Mouse (Mus musculus) midbrain, embryonic 10.5 days (tissue): ENCODE measurements around the gene Btbd2. TPM values are rescaled to one million over a fixed set of nuclear protein-coding genes. Genes with fewer than 3 reads are reported as not detected.

Experiments used
- DNase-seq: peaks from one replicate; pipeline ENCODE4 v3.0.0-alpha.2; 2017; ENCODE audit warnings: low spot score
- H3K27ac ChIP-seq: fragments of 300-500 bp; sonication (generic); replicated peaks from 2 replicates; pipeline ENCODE4 v1.5.1; 2016; ENCODE audit warnings: mild to moderate bottlenecking
- H3K27me3 ChIP-seq: fragments of 300-500 bp; sonication (generic); 2 replicates; pipeline ENCODE4 v1.6.1; 2016; ENCODE audit warnings: low read depth, mild to moderate bottlenecking; ENCODE audit not compliant: poor library complexity, severe bottlenecking
- H3K36me3 ChIP-seq: fragments of 300-500 bp; sonication (generic); 2 replicates; pipeline ENCODE4 v1.6.1; 2016; ENCODE audit warnings: mild to moderate bottlenecking, moderate library complexity
- H3K4me1 ChIP-seq: fragments of 300-500 bp; sonication (generic); 2 replicates; pipeline ENCODE4 v1.6.1; 2016
- H3K4me3 ChIP-seq: fragments of 300-500 bp; sonication (generic); 2 replicates; pipeline ENCODE4 v1.5.1; 2016; ENCODE audit warnings: mild to moderate bottlenecking, moderate library complexity
- H3K9me3 ChIP-seq: fragments of 300-500 bp; sonication (generic); replicated peaks from 2 replicates; pipeline ENCODE4 v1.6.1; 2016; ENCODE audit warnings: mild to moderate bottlenecking
- WGBS: fragments of 180-500 bp; shearing (Covaris S2); methylation state at CpG from one replicate; pipeline ENCODE4 v1.1.7; 2016; 5-methylcytosine and 5-hydroxymethylcytosine counted together
- polyA plus RNA-seq: library from polyadenylated mRNA; unstranded; fragments of >200 nt; fragmentation: Nextera tagmentation; extraction: Ambion mirVana; gene quantifications from 2 replicates; pipeline ENCODE4 v1.2.1, GENCODE M21; 2016

Btbd2 gene
- polyA plus RNA-seq, 1 experiment from 2014 or later, result 70.3 TPM

DNA sequence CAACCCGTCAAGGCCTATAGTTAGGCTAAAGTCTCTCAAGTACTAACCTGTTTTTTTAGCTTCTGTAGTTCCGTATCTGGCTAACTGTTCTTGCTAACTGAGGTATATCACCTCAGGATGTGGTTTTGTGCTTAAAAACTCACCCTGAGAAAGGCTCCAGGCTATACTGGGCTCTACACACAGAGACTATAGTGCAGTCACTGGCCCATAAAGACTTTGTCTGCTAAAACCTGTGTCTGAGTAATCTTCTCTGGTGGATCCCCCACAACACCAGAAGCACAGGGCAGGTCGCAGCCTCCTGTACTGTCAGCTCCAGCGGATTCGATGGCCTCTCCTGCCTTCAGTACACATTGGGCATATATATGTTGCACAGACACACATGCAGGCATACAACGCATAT lies 25.1 kb upstream of the Btbd2 start:
- no peaks in the 10 kb centered on the region for H3K27me3 ChIP-seq
- H3K4me1 ChIP-seq, result peaks cover 34% of the 10 kb centered on the region
- DNase-seq, result no peak
- no peaks in the 10 kb centered on the region for H3K9me3 ChIP-seq
- H3K36me3 ChIP-seq, result peaks cover 41% of the 10 kb centered on the region
- 92% methylated on average over 6 of the region's 6 CpGs for WGBS
- no peak overlapping the region for H3K4me3 ChIP-seq
- H3K27ac ChIP-seq, result no peak overlapping the region

DNA sequence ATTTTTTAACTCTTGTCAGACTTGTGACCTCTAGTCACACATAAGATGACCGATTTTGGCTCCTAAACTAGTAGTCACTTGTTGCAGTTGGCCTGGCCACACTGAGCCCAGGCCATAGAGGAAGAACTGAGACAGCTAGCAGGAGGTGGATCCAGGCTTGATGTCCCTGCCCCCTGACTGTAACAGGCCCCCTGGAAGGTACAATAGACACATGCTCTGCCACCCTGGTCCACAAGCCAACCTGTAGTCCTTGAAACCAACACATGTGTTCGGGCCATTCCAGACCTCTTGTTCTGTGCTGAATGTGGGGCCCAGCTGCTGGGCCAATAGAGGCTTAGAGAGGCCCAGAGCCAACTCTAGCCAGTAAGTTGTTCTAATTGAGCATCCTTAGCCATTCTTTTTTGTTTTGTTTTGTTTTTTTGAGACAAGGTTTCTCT lies 23.4 kb upstream of the Btbd2 start:
- Histone ChIP-seq H3K27ac (no peak overlapping the region), H3K4me3 (no peak overlapping the region), H3K4me1 (peaks cover 41% of the 10 kb centered on the region), H3K27me3 (no peaks in the 10 kb centered on the region), H3K36me3 (peaks cover 23% of the 10 kb centered on the region), H3K9me3 (no peaks in the 10 kb centered on the region)
- 79% methylated on average over 2 of the region's 2 CpGs for WGBS
- no peak for DNase-seq

DNA sequence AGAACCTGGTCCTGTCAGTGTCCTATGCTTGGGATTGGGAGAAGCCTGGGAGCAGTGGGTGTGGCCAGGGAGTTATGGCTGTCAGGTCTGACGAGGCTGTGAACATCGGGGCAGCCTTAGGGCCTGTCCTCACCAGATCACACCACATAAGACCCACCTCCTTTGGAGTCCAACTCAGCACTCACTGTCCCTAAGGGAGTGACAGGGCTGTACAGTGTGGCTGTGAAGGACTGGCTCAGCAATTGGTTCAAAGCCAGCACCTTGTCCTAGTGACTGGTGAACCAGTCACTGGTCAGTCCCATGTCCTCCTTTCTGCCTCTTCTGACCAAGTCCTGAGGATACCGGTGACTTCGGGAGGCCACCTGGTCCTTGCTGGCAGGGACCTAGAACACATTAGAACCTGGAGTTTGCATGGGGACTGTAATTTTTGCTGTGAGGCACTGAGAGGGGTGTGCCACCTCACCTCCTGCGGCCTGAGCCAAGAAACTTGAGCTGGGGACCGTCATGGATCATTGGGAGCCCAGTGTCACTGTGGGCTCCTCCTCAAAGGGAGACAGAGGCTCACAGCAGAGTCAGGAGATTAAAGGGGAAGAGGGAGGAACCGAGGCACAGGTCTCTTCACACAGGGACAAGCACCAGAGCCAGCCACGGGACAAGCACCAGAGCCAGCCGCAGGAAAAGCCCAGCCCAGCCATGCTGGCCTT lies 22.8 kb upstream of the Btbd2 start:
- 65% methylated on average over 9 of the region's 9 CpGs for WGBS
- Histone ChIP-seq H3K27ac (peak overlapping the region; percentile 97; the same call in 1 of the 2 replicates), H3K27me3 (no peaks in the 10 kb centered on the region), H3K9me3 (no peaks in the 10 kb centered on the region), H3K4me3 (no peak overlapping the region), H3K4me1 (peaks cover 47% of the 10 kb centered on the region), H3K36me3 (peaks cover 18% of the 10 kb centered on the region)
- no peak for DNase-seq

- H3K27ac ChIP-seq, result peak overlapping the region; percentile 97
- 62% methylated on average over 8 of the region's 10 CpGs for WGBS
These were observed 21.9 kb upstream of the Btbd2 start for GRCm38 (mm10) chr10:80678601-80679377.

DNA sequence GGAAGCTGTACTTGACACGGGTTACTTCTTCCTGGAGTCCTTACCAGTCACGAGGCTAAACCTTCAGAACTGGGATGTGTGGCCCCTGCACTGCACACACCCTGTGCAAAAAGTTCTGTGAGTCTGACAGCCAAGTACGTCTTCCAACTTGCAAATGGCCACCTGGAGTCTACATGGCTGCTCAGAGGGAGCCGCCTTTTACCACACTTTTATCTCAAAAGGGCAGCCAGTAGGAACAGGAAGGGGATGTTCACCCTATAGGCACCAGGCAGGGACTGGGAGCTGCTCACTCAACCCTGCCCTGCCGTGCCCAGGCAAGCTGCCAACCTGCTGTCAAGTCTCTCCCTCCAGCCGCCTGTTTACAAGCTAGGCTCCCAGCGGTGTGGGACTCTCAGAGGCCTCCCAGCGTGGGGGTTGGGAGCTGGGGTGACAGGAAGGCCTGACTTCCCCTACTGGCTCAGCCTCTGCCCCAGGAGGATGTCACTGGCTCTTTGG lies 21.1 kb upstream of the Btbd2 start, which contains the start of gene Mknk2:
TSS of gene Mknk2 (minus strand) at position 171 of the 495 bp plus-strand sequence.
- Histone ChIP-seq H3K4me3 (peak within 1 kb of the TSS; percentile 86), H3K9me3 (no peaks in the 10 kb centered on the region), H3K27ac (peak within 1 kb of the TSS; percentile 97), H3K27me3 (no peaks in the 10 kb centered on the region), H3K36me3 (peaks cover 14% of the 10 kb centered on the region), H3K4me1 (peaks cover 64% of the 10 kb centered on the region)
- WGBS, result 39% methylated on average over 8 of the region's 8 CpGs
- no peak for DNase-seq

More at GRCm38 (mm10) chr10:80678601-80679377, 21.9 kb upstream of the Btbd2 start:
- Histone ChIP-seq H3K27me3 (no peaks in the 10 kb centered on the region), H3K9me3 (no peaks in the 10 kb centered on the region), H3K4me3 (0 out of 2 replicates have a peak overlapping the region, but pooled peaks have one; percentile 86), H3K36me3 (peaks cover 14% of the 10 kb centered on the region), H3K4me1 (peaks cover 56% of the 10 kb centered on the region)
- no peak for DNase-seq

- Histone ChIP-seq H3K4me3 (peak overlapping the region; percentile 86), H3K36me3 (peaks cover 18% of the 10 kb centered on the region), H3K4me1 (peaks cover 65% of the 10 kb centered on the region), H3K27ac (peak overlapping the region; percentile 97), H3K9me3 (no peaks in the 10 kb centered on the region), H3K27me3 (no peaks in the 10 kb centered on the region)
- 44% methylated on average over 9 of the region's 9 CpGs for WGBS
- DNase-seq, result no peak
These were observed 20.4 kb upstream of the Btbd2 start for GRCm38 (mm10) chr10:80677128-80677875.

DNA sequence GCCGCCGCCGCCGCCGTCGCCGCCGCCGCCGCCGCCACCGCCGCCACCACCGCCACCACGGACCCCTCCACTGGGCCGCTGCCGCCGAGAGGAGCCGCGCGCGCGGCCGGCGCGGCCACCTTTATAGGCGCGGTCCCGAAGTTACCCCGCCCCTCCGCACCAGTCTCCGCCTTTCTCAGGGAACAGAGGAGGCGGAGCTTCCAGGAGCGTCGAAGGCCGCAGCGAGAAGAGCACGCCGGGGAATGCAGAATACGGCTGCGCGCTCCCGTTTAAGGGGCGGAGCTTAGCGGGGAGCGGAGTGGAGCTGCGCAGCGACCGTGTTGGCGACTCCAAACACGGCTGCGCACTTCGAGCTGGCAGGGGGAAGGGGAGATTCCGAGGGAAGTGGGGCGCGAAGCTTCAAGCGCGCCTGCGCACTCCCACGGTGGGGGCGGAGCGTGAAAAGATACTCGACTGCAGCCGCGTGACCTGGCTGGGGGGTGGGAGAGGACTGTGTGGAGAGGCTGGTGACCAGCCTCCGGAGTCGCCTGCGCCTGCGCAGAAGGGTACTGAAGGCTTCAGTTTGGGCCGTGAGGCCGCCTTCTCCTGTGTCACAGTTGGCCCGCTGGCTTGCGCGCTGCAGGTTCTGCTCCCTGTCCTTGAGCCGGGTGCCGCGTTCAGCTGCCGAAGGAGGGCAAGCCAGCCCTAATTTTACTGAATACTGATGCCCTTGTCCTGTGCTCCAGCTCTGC lies 19.5 kb upstream of the Btbd2 start:
- Histone ChIP-seq H3K4me3 (peak overlapping the region; percentile 86), H3K4me1 (peaks cover 65% of the 10 kb centered on the region), H3K27me3 (no peaks in the 10 kb centered on the region), H3K36me3 (peaks cover 27% of the 10 kb centered on the region), H3K9me3 (no peaks in the 10 kb centered on the region), H3K27ac (peak overlapping the region; percentile 97)
- under 1% methylated on average over 78 of the region's 78 CpGs for WGBS
- peak; percentile 100 for DNase-seq

DNA sequence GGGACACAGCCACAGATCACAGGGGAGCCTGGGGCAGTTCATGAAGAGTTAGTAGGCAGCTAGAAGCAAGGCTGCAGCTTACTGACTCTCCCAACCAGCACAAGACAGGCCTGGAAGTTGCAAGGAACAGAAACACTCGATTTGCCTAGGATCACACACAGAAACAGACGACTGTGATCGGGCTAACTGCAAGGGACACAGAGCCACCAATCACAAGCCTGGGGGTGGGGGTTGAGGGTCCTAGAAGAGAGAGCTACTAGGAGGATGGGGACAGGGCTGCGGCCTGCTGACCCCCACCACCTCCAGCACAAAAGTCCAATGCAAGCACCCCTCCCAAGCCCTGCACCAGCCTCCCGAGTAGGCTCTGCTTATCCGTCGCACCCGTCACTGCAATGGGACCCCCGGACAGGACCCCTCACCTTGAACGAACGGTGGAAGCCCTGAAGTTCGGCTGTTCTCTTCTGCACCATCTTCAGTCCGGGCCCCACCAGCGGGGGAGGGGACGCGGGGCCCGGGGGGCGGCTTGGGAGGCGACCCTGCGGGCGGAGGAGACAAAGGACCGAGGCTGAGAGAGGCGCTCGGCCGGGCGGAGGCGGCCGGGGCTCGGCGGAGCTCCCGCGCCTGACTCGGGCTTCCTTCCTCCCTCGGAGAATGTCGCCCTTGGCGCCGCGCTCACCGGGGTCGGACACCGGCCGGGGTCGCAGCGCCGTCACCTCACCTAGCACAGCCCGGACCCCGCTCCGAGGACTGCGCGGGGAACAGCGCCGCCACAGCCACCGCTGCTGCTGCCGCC lies 18.7 kb upstream of the Btbd2 start:
- Histone ChIP-seq H3K4me3 (peak overlapping the region; percentile 86), H3K9me3 (no peaks in the 10 kb centered on the region), H3K36me3 (peaks cover 35% of the 10 kb centered on the region), H3K4me1 (peaks cover 65% of the 10 kb centered on the region), H3K27ac (peak overlapping the region; percentile 97), H3K27me3 (no peaks in the 10 kb centered on the region)
- under 1% methylated on average over 53 of the region's 54 CpGs for WGBS
- peak; percentile 53 for DNase-seq

DNA sequence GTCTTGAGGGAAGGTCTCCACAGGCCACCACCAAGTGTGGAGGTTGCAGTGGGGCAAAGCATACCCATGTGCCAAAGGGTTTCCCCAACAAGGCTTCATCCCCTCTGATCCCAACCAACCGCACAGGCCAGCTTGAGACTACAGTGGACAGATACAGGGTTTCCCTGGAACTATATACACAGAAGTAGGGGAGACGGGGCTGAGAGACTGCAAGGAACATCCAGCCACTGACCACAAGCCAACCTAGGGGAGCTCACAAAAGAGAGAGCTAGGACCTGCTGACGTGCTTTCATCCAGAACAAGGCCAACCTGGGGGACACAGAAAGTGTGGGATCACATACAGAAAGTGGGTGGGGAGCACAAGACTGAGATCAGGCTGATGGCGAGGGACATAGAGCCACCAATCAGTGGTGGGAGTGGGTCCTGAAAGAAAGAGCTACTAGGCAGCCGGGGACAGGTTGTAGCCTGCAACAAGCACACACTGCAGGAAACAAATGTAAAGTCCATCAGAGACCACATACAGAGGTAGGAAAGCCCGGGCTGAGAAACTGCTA lies 18.1 kb upstream of the Btbd2 start:
- H3K4me1 ChIP-seq, result peaks cover 60% of the 10 kb centered on the region
- 32% methylated on average over 6 of the region's 6 CpGs for WGBS
- no peaks in the 10 kb centered on the region for H3K27me3 ChIP-seq
- H3K36me3 ChIP-seq, result peaks cover 42% of the 10 kb centered on the region
- H3K9me3 ChIP-seq, result no peaks in the 10 kb centered on the region
- peak overlapping the region; percentile 86 for H3K4me3 ChIP-seq
- H3K27ac ChIP-seq, result peak overlapping the region; percentile 97
- no peak for DNase-seq

- Histone ChIP-seq H3K4me1 (peaks cover 53% of the 10 kb centered on the region), H3K36me3 (peaks cover 49% of the 10 kb centered on the region), H3K27me3 (no peaks in the 10 kb centered on the region), H3K9me3 (no peaks in the 10 kb centered on the region), H3K4me3 (peak overlapping the region; percentile 86), H3K27ac (0 out of 2 replicates have a peak overlapping the region, but pooled peaks have one; percentile 4)
- 69% methylated on average over 5 of the region's 5 CpGs for WGBS
- no peak for DNase-seq
These were observed 17.4 kb upstream of the Btbd2 start for GRCm38 (mm10) chr10:80674161-80674711.

DNA sequence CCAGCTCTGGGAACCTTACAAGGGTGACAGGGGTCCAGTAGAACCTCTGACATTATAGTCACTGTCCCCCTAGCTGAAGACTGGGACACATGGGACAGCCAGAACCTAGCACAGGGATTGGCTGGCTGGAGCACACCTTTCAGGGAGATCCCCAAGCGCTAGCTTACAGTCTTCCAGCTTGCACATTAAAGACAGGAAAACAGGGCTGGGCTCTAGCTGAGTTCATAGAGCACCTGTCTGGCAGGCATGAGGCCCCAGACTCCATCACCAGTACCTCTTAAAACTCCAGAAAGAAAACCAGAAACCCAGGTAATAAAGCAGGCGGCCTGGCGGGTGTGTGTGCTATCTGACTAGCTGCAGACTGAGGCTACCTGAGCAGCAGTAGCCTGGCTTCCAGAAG lies 16.8 kb upstream of the Btbd2 start:
- Histone ChIP-seq H3K4me1 (peaks cover 48% of the 10 kb centered on the region), H3K27me3 (no peaks in the 10 kb centered on the region), H3K36me3 (peaks cover 54% of the 10 kb centered on the region), H3K27ac (0 out of 2 replicates have a peak overlapping the region, but pooled peaks have one; percentile 4), H3K4me3 (peak overlapping the region; percentile 86), H3K9me3 (no peaks in the 10 kb centered on the region)
- DNase-seq, result no peak
- 95% methylated on average over 3 of the region's 3 CpGs for WGBS
